Mouse (Mus musculus) CH12.LX (cell line): Measurements from ENCODE around the gene E030018B13Rik. TPM values are rescaled to one million over a fixed set of nuclear protein-coding genes. Genes with fewer than 3 reads are reported as not detected.

Experiments used
- DNase-seq: peaks from one replicate; pipeline ENCODE4 v3.0.0-alpha.2; 2013; ENCODE audit errors: extremely low read depth
- H3K27ac ChIP-seq: 2 replicates; pipeline ENCODE4 v1.5.1; 2012; ENCODE audit warnings: low read depth, mild to moderate bottlenecking, control low read depth, moderate library complexity; ENCODE audit not compliant: insufficient read depth
- H3K27me3 ChIP-seq: replicated peaks from 2 replicates; pipeline ENCODE3; 2012; ENCODE audit warnings: inconsistent platforms
- H3K36me3 ChIP-seq, 2 experiments: replicated peaks in 1 of 2; 2 replicates each; pipeline versions ENCODE3 to v1.6.1; 2012; ENCODE audit warnings: inconsistent platforms in 1 of 2, low read length in 1 of 2, mild to moderate bottlenecking in 1 of 2, mixed read lengths in 1 of 2, moderate library complexity in 1 of 2; ENCODE audit not compliant: control insufficient read depth in 1 of 2, insufficient read depth in 1 of 2
- H3K4me1 ChIP-seq, 2 experiments: 2 replicates each; pipeline ENCODE4 v1.6.1; 2012; ENCODE audit warnings: inconsistent platforms in 1 of 2, moderate library complexity in 1 of 2; ENCODE audit not compliant: insufficient read depth in 2 of 2, control insufficient read depth in 1 of 2
- H3K4me2 ChIP-seq: 2 replicates; pipeline ENCODE4 v1.6.1; 2012; ENCODE audit warnings: low read depth, mild to moderate bottlenecking, control low read depth; ENCODE audit not compliant: poor library complexity, insufficient read depth, severe bottlenecking
- H3K4me3 ChIP-seq, 3 experiments: fragments of 150-350 bp in 1 of 3; sonication (generic) in 1 of 3; replicated peaks in 1 of 3; 2 replicates each; pipeline versions ENCODE3 to v1.5.1; 2011 to 2012; ENCODE audit warnings: low read depth in 2 of 3, low read length in 2 of 3, mild to moderate bottlenecking in 2 of 3, moderate library complexity in 2 of 3, control low read depth in 1 of 3, improper control_type of control experiment in 1 of 3, inconsistent platforms in 1 of 3, mixed read lengths in 1 of 3; ENCODE audit not compliant: poor library complexity in 1 of 3
- H3K79me2 ChIP-seq: replicated peaks from 2 replicates; pipeline ENCODE4 v1.6.1; 2012; ENCODE audit warnings: mild to moderate bottlenecking, moderate library complexity; ENCODE audit not compliant: control insufficient read depth, poor library complexity, insufficient read depth, severe bottlenecking; ENCODE audit errors: extremely low read depth
- H3K9ac ChIP-seq: 2 replicates; pipeline ENCODE4 v1.6.1; 2012; ENCODE audit warnings: low read depth, mild to moderate bottlenecking, control low read depth, moderate library complexity; ENCODE audit not compliant: insufficient read depth
- H3K9me3 ChIP-seq: replicated peaks from 2 replicates; pipeline ENCODE3; 2012; ENCODE audit warnings: low read length, inconsistent platforms, mixed read lengths
- BHLHE40 ChIP-seq: IDR thresholded peaks from 2 replicates; pipeline ENCODE4 v1.6.1; 2011; ENCODE audit warnings: mild to moderate bottlenecking, low read depth, low read length, improper control_type of control experiment
- E2F4 ChIP-seq: IDR thresholded peaks from 2 replicates; pipeline ENCODE4 v1.6.1; 2011; ENCODE audit warnings: low read depth, low read length, improper control_type of control experiment; ENCODE audit not compliant: insufficient replicate concordance
- EP300 ChIP-seq: IDR thresholded peaks from 2 replicates; pipeline ENCODE4 v1.6.1; 2011; ENCODE audit warnings: low read length, improper control_type of control experiment
- GABPA ChIP-seq: IDR thresholded peaks from 2 replicates; pipeline ENCODE4 v1.6.1; 2012; ENCODE audit warnings: low read depth, low read length, improper control_type of control experiment, inconsistent platforms; ENCODE audit not compliant: insufficient replicate concordance
- MAZ ChIP-seq: IDR thresholded peaks from 2 replicates; pipeline ENCODE4 v1.6.1; 2012; ENCODE audit warnings: low read depth, mild to moderate bottlenecking, inconsistent platforms, low read length, improper control_type of control experiment, moderate library complexity
- NELFE ChIP-seq: IDR thresholded peaks from 2 replicates; pipeline ENCODE4 v1.6.1; 2011; ENCODE audit warnings: low read depth, low read length, improper control_type of control experiment
- NRF1 ChIP-seq: IDR thresholded peaks from 2 replicates; pipeline ENCODE4 v1.6.1; 2014; ENCODE audit warnings: low read depth, mild to moderate bottlenecking, inconsistent platforms, low read length, improper control_type of control experiment, moderate library complexity
- PAX5 ChIP-seq: IDR thresholded peaks from 2 replicates; pipeline ENCODE4 v1.6.1; 2012; ENCODE audit warnings: low read length, inconsistent platforms, mixed read lengths
- POLR2A ChIP-seq: IDR thresholded peaks from 2 replicates; pipeline ENCODE4 v1.6.1; 2011; ENCODE audit warnings: low read depth, mild to moderate bottlenecking, improper control_type of control experiment, low read length
- POLR2AphosphoS2 ChIP-seq: IDR thresholded peaks from 2 replicates; pipeline ENCODE4 v1.6.1; 2011; ENCODE audit warnings: low read depth, low read length, improper control_type of control experiment
- SMC3 ChIP-seq: IDR thresholded peaks from 2 replicates; pipeline ENCODE4 v1.6.1; 2011; ENCODE audit warnings: low read depth, low read length, improper control_type of control experiment
- TBP ChIP-seq: conservative IDR thresholded peaks from 2 replicates; pipeline ENCODE4 v1.6.1; 2011; ENCODE audit warnings: low read depth, low read length, improper control_type of control experiment
- TCF12 ChIP-seq: IDR thresholded peaks from 2 replicates; pipeline ENCODE4 v1.6.1; 2014; ENCODE audit warnings: low read depth, mild to moderate bottlenecking, inconsistent platforms, low read length, improper control_type of control experiment
- USF1 ChIP-seq: IDR thresholded peaks from 2 replicates; pipeline ENCODE4 v1.6.1; 2014; ENCODE audit warnings: low read depth, mild to moderate bottlenecking, inconsistent platforms, low read length, improper control_type of control experiment
- USF2 ChIP-seq: conservative IDR thresholded peaks from 2 replicates; pipeline ENCODE4 v1.6.1; 2011; ENCODE audit warnings: low read depth, low read length, improper control_type of control experiment
- ZC3H11A ChIP-seq: IDR thresholded peaks from 2 replicates; pipeline ENCODE4 v1.6.1; 2012; ENCODE audit warnings: low read depth, mild to moderate bottlenecking, inconsistent platforms, low read length, improper control_type of control experiment
- dilution Hi-C: fragments of 300-500 bp; cut with MboI; formaldehyde crosslinking; loops from 2 replicates; pipeline ENCODE4 v1.14.3; 2020; ENCODE audit warnings: low sequenced_read_pairs; ENCODE audit not compliant: extremely low pct_unique_long_range_greater_than_20kb, extremely low pct_ligation_motif_present
- in situ Hi-C: fragments of 300-500 bp; cut with MboI; formaldehyde crosslinking; loops from 3 replicates; pipeline ENCODE4 v1.14.3; 2019; ENCODE audit warnings: low sequenced_read_pairs, low pct_ligation_motif_present, low pct_unique_long_range_greater_than_20kb, mixed read lengths
- polyA plus RNA-seq: library from polyadenylated mRNA; unstranded; fragments of >175 nt; gene quantifications from 2 replicates; pipeline ENCODE4 v1.2.1, GENCODE M21; 2012; ENCODE audit warnings: low read depth; ENCODE audit not compliant: insufficient read length
- total RNA-seq, 2 experiments: library from RNA; depleted of rRNA; stranded (reverse); fragments of 300-350 nt in 1 of 2; fragments of >200 nt in 1 of 2; gene quantifications; 2 replicates each; pipeline ENCODE4 v1.2.3; 2012 to 2014

E030018B13Rik gene
- total and polyA plus RNA-seq, 3 experiments, result not detected

DNA sequence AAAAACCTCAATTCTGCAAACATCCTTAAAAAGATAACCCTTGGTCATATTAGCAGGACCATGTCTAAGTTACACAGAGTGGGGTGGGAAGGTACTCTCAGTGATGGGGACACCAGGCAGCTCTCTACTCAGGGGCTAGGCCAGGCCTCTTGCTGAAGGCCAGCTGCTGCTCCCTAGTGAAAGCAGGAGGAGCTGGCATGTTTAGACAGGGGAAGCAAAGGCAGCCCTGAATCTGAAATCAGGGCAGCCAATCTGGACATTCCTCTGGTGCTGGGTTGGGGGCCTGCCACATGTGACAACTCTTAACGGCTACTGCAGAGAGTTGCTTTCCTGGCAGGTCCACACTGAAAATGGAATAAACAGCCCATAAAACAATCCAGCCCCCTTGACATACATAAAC lies 7.5 kb downstream of the E030018B13Rik start:
- in situ Hi-C loops, result no loop called here
- dilution Hi-C loops, result no loop called here
- H3K4me1 ChIP-seq, result peaks cover 13 to 32% of the 10 kb centered on the region in 2 experiments
- TF ChIP-seq BHLHE40 (no peak), MAZ (no peak), ZC3H11A (no peak), GABPA (no peak), NELFE (no peak), E2F4 (no peak), POLR2AphosphoS2 (no peak), TBP (no peak), USF2 (no peak)
- TF ChIP-seq, all 38 proteins: peak for 0
- Histone ChIP-seq H3K4me2 (no peak overlapping the region), H3K36me3 (peaks cover 0 to 17% of the 10 kb centered on the region in 2 experiments), H3K9ac (no peak overlapping the region), H3K27me3 (no peaks in the 10 kb centered on the region), H3K79me2 (0 out of 2 replicates have a peak, but pooled peaks cover 4% of the 10 kb centered on the region), H3K4me3 (no peak overlapping the region), H3K9me3 (peaks cover 8% of the 10 kb centered on the region), H3K27ac (no peak overlapping the region)
- no peak for DNase-seq

DNA sequence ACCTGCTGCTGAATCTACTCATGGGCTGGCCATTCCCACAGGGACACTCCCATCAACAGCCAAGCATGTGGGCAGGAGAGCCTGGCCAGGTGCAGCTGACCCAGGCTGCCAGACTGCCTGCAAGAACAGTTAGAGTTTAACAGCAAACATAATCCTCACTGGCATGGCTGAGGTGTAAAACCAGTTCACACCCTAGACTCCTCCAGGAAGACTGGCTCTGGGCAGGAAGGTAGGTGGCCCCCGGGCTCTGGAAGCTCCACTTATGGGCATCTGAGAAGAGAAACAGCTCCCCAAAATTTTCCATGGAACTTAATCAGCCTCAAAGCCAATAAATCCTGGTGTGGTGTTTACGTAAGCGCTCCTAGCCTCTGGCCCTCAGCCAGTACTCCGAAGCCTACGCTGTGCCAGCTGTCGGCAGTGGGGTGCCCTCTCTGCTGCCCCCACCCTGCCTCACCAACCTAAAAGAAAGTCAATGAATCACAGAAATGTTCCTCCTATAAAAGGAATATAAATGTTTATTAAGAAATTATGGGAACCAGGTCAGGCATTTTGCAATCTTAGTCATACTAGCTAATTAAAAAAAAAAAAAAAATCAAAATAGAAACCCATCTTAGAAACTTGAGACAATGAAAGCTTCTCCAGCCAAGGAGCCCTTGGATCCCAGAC lies 8.2 kb downstream of the E030018B13Rik start:
- Histone ChIP-seq H3K4me2 (no peak overlapping the region), H3K27ac (no peak overlapping the region), H3K4me3 (no peak overlapping the region)

More for the DNA sequence above, 8.2 kb downstream of the E030018B13Rik start:
- Histone ChIP-seq H3K79me2 (0 out of 2 replicates have a peak, but pooled peaks cover 4% of the 10 kb centered on the region), H3K27me3 (no peaks in the 10 kb centered on the region), H3K36me3 (peaks cover 0 to 14% of the 10 kb centered on the region in 2 experiments), H3K4me1 (peaks cover 10 to 28% of the 10 kb centered on the region in 2 experiments), H3K9me3 (peaks cover 8% of the 10 kb centered on the region), H3K9ac (no peak overlapping the region)
- DNase-seq, result no peak
- in situ Hi-C loops, result no loop called here
- TF ChIP-seq EP300 (no peak), TCF12 (no peak), NRF1 (no peak), TBP (no peak), POLR2A (no peak), USF1 (no peak), SMC3 (no peak), PAX5 (no peak)
- dilution Hi-C loops, result no loop called here
